Mouse (Mus musculus) G1E (cell line): ENCODE results near the gene Maml3.

Source experiments
- CTCF ChIP-seq: IDR thresholded peaks from 2 replicates; pipeline ENCODE4 v1.5.1; 2012; ENCODE audit warnings: low read depth, low read length, inconsistent platforms, mixed read lengths
- GATA1 ChIP-seq: IDR thresholded peaks from 2 replicates; pipeline ENCODE4 v1.6.1; 2012; ENCODE audit warnings: borderline replicate concordance, low read length, inconsistent platforms, mixed read lengths
- GATA2 ChIP-seq: IDR thresholded peaks from 2 replicates; pipeline ENCODE4 v1.6.1; 2012; ENCODE audit warnings: low read depth, low read length, inconsistent platforms, borderline replicate concordance
- POLR2AphosphoS5 ChIP-seq: IDR thresholded peaks from 2 replicates; pipeline ENCODE4 v1.6.1; 2012; ENCODE audit warnings: low read depth, low read length, inconsistent platforms; ENCODE audit not compliant: insufficient replicate concordance
- TAL1 ChIP-seq: conservative IDR thresholded peaks from 2 replicates; pipeline ENCODE4 v1.6.1; 2012; ENCODE audit warnings: low read depth, low read length, inconsistent platforms, mixed read lengths

DNA sequence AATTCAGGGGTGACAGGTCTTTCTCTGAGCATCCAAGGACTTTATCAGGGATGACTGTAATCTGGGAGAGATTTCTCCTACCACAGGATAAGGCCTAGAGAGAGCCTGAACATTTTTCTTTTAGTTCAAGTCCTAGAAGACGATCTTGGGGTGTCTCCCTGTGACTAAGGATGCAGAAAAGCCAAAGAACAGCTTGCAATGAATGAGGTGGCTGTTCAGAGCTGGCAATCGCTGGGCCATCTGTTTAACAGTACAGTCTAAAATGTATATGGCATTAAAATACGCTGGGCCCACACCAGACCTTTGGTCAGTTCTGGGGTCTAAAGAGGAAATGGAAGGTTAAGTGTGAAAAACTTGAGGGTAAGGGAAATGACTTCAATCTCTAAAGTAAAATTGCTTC, 377.4 kb downstream of the Maml3 start:
- no peak for TF ChIP-seq CTCF
- TF ChIP-seq GATA1, result no peak
- no peak for TF ChIP-seq POLR2AphosphoS5
- no peak for TF ChIP-seq TAL1
- no peak for TF ChIP-seq GATA2
